Mouse (Mus musculus): Measurements from ENCODE around the gene Dbh. TPM values are rescaled to one million over a fixed set of nuclear protein-coding genes. Genes with fewer than 3 reads are reported as not detected.

Gene Dbh
- total RNA-seq, 2 experiments from 2014 or later: 0.23 to 0.30 TPM

- intact Hi-C loops (cut with DNase I): no loop called here
- no peak overlapping the region for H3K27ac ChIP-seq
- TF ChIP-seq CTCF (IDR thresholded peaks at IDR 0.05): no peak
- H3K4me3 ChIP-seq: no peak overlapping the region
- DNase-seq (ENCODE audit: extremely low spot score in 1 of 2, low spot score in 2 of 2): no peak
Observed at GRCm38 (mm10) chr2:27136789-27137188, 28.2 kb upstream of the Dbh start.

GRCm38 (mm10) chr2:27138356-27138755, 26.7 kb upstream of the Dbh start:
- intact Hi-C loops (cut with DNase I): no loop called here
- no peak overlapping the region for H3K4me3 ChIP-seq
- no peak overlapping the region for H3K27ac ChIP-seq
- no peak for DNase-seq (ENCODE audit: extremely low spot score in 1 of 2, low spot score in 2 of 2)
- TF ChIP-seq CTCF (IDR thresholded peaks at IDR 0.05): no peak

- intact Hi-C loops (cut with DNase I): loop anchor here (1.0 to 5.0 kb wide), 2 partner anchors 23 to 90 kb away; partner anchors contain the start of gene Dbh
- Histone ChIP-seq H3K27ac (peak within 1 kb of the TSS; percentile 90), H3K4me3 (peak within 1 kb of the TSS; percentile 68)
- TF ChIP-seq CTCF (IDR thresholded peaks at IDR 0.05): no peak
- peak; percentile 55 to 61 for DNase-seq (ENCODE audit: extremely low spot score in 1 of 2, low spot score in 2 of 2)
Observed at GRCm38 (mm10) chr2:27141950-27142693, 22.9 kb upstream of the Dbh start, which contains the start of gene Fam163b. Fam163b (minus strand) TSS chr2:27142491.

- TF ChIP-seq CTCF (IDR thresholded peaks at IDR 0.05): no peak
- H3K4me3 ChIP-seq: no peak overlapping the region
- no peak overlapping the region for H3K27ac ChIP-seq
- intact Hi-C loops (cut with DNase I): loop anchor here (5.0 kb wide), 1 partner anchor 87 kb away; no protein-coding TSS in a partner anchor
- DNase-seq (ENCODE audit: extremely low spot score in 1 of 2, low spot score in 2 of 2): no peak
Observed at GRCm38 (mm10) chr2:27144957-27145356, 20.1 kb upstream of the Dbh start.

- Histone ChIP-seq H3K4me3 (no peak overlapping the region), H3K27ac (no peak overlapping the region)
- no peak for TF ChIP-seq CTCF (IDR thresholded peaks at IDR 0.05)
- DNase-seq (ENCODE audit: extremely low spot score in 1 of 2, low spot score in 2 of 2): no peak
- intact Hi-C loops (cut with DNase I): no loop called here
Observed at GRCm38 (mm10) chr2:27146840-27147239, 18.2 kb upstream of the Dbh start.

- DNase-seq (ENCODE audit: extremely low spot score in 1 of 2, low spot score in 2 of 2): peak in 1 of 2 experiments; percentile 37
- intact Hi-C loops (cut with DNase I): no loop called here
- no peak overlapping the region for H3K4me3 ChIP-seq
- H3K27ac ChIP-seq: no peak overlapping the region
- no peak for TF ChIP-seq CTCF (IDR thresholded peaks at IDR 0.05)
Observed at GRCm38 (mm10) chr2:27149457-27149856, 15.6 kb upstream of the Dbh start.

GRCm38 (mm10) chr2:27154466-27155185, 10.4 kb upstream of the Dbh start:
- DNase-seq (ENCODE audit: extremely low spot score in 1 of 2, low spot score in 2 of 2): no peak
- intact Hi-C loops (cut with DNase I): no loop called here
- no peak overlapping the region for H3K27ac ChIP-seq
- TF ChIP-seq CTCF (IDR thresholded peaks at IDR 0.05): no peak
- no peak overlapping the region for H3K4me3 ChIP-seq

GRCm38 (mm10) chr2:27156596-27156995, 8.4 kb upstream of the Dbh start:
- no peak for DNase-seq (ENCODE audit: extremely low spot score in 1 of 2, low spot score in 2 of 2)
- Histone ChIP-seq H3K4me3 (no peak overlapping the region), H3K27ac (no peak overlapping the region)
- intact Hi-C loops (cut with DNase I): no loop called here
- TF ChIP-seq CTCF (IDR thresholded peaks at IDR 0.05): no peak

- Histone ChIP-seq H3K27ac (no peak overlapping the region), H3K4me3 (no peak overlapping the region)
- no peak for DNase-seq (ENCODE audit: extremely low spot score in 1 of 2, low spot score in 2 of 2)
- no peak for TF ChIP-seq CTCF (IDR thresholded peaks at IDR 0.05)
- intact Hi-C loops (cut with DNase I): no loop called here
Observed at GRCm38 (mm10) chr2:27161526-27161925, 3.5 kb upstream of the Dbh start.

- no peak for DNase-seq (ENCODE audit: extremely low spot score in 1 of 2, low spot score in 2 of 2)
- no peak for TF ChIP-seq CTCF (IDR thresholded peaks at IDR 0.05)
- intact Hi-C loops (cut with DNase I): no loop called here
- H3K27ac ChIP-seq: no peak overlapping the region
- H3K4me3 ChIP-seq: no peak overlapping the region
Observed at GRCm38 (mm10) chr2:27162656-27163055, 2.4 kb upstream of the Dbh start.

- Histone ChIP-seq H3K27ac (no peak overlapping the region), H3K4me3 (no peak overlapping the region)
- TF ChIP-seq CTCF (IDR thresholded peaks at IDR 0.05): no peak
- DNase-seq (ENCODE audit: extremely low spot score in 1 of 2, low spot score in 2 of 2): peak in 1 of 2 experiments; percentile 47
- intact Hi-C loops (cut with DNase I): loop anchor here (2.0 kb wide), 1 partner anchor 69 kb away; no protein-coding TSS in a partner anchor
Observed at GRCm38 (mm10) chr2:27163851-27164250, 1.2 kb upstream of the Dbh start.

- TF ChIP-seq CTCF (IDR thresholded peaks at IDR 0.05): no peak
- intact Hi-C loops (cut with DNase I): loop anchor here (5.0 kb wide), 1 partner anchor 69 kb away; no protein-coding TSS in a partner anchor
- H3K27ac ChIP-seq: peak overlapping the region; percentile 30; the same call in 1 of the 2 replicates
- DNase-seq (ENCODE audit: extremely low spot score in 1 of 2, low spot score in 2 of 2): no peak
- H3K4me3 ChIP-seq: no peak overlapping the region
Observed at GRCm38 (mm10) chr2:27166074-27166473, 1.0 kb downstream of the Dbh start.
